Mouse (Mus musculus) heart, adult 2 months (tissue): ENCODE results near the gene Borcs5.

Experiments
- CTCF ChIP-seq: fragments of 200-600 bp; IDR thresholded peaks from 2 replicates; pipeline ENCODE4 v1.8.1; 2022; ENCODE audit warnings: antibody characterized with exemption, mild to moderate bottlenecking, moderate library complexity
- POLR2A ChIP-seq: fragments of 200-500 bp; IDR thresholded peaks from 2 replicates; pipeline ENCODE4 v1.6.1; 2011; ENCODE audit warnings: mild to moderate bottlenecking, low read depth, low read length, control low read depth; ENCODE audit not compliant: insufficient read depth

- no peak for TF ChIP-seq CTCF
- TF ChIP-seq POLR2A: no peak
Observed at GRCm38 (mm10) chr6:134743568-134743967, 104.3 kb downstream of the Borcs5 start.
